Mouse (Mus musculus) right cerebral cortex, postnatal 14 days (tissue): ENCODE measurements around the gene Fbxl18.

Experiments
- DNase-seq: peaks from one replicate; pipeline ENCODE4 v3.0.0; 2022

Fbxl18 gene

DNA sequence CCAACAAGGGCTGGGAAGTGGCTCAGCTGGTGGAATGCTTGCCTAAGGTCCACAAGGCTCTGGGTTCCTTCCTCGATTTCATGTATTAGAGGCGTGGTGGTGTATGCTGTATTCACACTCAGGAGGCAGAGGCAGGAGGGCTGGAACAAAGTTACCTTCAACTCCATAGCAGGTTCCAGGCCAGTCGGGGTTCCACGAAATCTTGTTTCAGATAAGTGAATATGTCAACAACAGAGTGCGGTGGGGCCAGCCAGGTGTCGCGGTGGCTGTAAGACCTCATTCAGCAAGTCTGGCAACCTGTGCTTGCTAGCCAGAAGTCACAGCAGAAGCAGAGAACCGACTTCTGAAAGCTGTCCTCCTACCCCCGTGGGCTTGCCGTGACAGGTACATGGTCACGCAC, 20.0 kb upstream of the Fbxl18 start:
- no peak for DNase-seq

GRCm38 (mm10) chr5:142912739-142913138, 17.5 kb upstream of the Fbxl18 start:
- no peak for DNase-seq

DNA sequence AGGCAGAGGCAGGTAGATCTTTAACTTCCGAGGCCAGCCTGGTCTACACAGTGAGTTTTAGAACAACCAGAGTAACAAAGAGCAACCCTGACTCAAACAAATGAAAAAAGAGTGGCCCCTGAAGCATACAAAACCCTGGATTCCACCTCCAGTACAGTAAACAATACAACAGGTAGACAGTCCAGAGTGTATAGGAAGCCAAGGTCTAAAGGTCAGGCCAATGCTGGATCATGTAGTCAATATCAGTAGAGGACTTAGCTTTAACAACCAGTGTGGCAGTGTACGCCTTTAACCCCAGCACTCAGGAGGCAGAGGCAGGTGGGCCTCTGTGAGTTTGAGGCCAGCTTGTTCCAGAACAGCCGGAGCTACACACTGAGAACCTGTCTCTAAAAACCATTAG, 17.1 kb upstream of the Fbxl18 start:
- no peak for DNase-seq

- no peak for DNase-seq
Observed at GRCm38 (mm10) chr5:142911629-142912028, 16.4 kb upstream of the Fbxl18 start.

- no peak for DNase-seq
Observed at GRCm38 (mm10) chr5:142909576-142910278, 14.5 kb upstream of the Fbxl18 start.

DNA sequence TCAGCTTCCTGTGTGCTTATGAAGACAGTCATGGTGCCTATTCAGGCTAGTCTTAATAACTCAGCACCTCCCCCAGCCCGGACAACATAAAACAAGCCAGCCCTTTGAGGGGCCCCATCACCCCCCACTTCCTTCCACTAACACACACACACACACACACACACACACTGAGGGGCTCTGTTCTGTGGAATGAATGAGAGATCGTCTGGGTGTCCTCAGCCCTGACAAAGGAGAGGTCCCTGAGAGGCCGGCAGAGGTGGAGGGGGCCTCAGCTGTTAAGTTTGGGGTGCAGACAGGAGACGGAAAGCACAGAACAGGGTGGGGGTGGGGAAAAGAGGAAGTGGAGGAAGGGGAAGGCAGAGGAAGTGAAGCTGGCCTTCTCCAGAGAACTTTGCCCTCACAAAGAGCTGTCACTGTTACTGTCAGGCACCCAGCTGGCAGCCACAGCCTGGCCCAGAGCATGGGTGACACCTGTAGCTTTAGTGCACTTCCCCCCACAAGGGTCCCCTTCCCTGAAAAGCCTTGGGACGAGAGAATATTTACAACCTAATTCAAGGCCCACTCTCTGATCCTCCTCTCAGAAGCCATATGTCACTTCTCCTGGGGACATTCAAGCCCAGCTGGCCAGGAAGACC, 13.8 kb upstream of the Fbxl18 start:
- DNase-seq, result no peak

- DNase-seq, result no peak
Observed at GRCm38 (mm10) chr5:142907803-142908559, 12.8 kb upstream of the Fbxl18 start.

DNA sequence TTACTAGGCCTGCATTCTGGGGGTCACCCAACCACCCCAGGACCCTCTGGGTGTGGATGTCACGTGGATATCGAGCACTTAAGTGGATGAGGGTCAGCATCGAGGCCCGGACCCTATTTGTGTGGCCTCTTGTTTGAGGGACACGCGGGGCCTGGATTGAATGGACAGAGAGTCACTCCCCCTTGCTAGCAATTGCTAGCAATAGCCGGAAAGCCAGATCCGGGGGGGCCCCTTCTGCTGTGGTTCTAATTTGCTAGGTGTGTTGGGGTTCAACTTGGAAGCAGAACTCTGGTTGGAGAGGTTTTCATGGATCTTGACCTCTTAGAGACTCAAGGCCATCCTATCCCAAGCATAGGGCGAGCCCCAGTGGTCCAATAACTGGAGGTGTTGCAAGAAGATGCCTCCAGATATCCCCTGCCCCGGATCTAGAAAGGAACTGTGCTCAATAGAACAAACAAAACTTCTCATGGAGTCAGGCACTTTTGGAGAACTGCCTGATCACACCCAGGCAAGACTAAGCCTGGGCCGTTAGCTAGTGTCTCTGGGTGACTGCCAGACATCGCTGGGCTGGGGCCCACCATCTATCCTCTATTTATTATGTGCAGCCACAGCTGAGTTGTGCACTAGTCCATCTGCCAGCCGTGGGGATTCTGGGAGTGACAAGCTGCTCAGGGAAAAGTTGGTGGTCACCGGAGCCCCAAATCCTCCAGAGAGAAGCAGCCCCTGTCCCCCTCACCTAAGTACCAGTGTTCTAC, 12.0 kb upstream of the Fbxl18 start:
- peak; percentile 71 for DNase-seq

- peak; percentile 98 for DNase-seq
Observed at GRCm38 (mm10) chr5:142906532-142907047, 11.4 kb upstream of the Fbxl18 start, which contains the start of gene Actb. Gene Actb, minus strand, starts transcription at chr5:142906754.

DNA sequence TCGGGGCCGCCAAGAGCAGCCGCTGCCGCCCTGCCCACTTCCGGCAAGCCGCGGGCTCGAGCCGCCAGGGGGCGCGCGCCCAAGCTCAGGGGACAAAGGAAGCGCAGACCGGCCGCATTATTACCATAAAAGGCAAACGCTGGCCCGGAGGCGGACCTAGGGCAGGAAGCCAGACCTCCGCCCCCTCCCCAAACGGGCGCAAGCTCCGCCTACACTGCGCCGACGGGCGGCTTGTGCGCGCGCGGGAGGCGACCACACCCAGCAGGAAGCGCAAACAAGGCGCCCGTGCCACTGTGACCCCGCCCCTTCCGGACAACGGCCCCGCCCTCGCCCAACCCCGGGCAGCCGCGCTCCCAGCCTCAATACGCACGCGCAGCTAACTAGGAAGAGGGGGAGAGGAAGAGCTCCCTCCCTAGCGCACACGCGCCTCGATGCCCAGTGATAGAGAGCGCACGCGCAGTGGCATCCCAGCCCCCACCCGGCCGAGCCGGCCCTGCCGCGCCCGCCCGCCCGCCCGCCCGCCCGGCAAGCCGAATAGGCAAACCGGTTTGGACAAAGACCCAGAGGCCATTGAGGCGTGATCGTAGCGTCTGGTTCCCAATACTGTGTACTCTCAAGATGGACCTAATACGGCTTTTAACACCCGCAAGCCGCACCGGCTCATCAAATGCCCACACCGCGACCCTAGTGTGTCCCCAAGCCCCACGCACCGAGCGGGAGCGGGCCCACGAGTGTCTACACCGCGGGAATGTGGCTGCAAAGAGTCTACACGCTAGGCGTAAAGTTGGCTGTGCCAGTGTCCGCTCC, 10.7 kb upstream of the Fbxl18 start:
- DNase-seq, result peak; percentile 98

DNA sequence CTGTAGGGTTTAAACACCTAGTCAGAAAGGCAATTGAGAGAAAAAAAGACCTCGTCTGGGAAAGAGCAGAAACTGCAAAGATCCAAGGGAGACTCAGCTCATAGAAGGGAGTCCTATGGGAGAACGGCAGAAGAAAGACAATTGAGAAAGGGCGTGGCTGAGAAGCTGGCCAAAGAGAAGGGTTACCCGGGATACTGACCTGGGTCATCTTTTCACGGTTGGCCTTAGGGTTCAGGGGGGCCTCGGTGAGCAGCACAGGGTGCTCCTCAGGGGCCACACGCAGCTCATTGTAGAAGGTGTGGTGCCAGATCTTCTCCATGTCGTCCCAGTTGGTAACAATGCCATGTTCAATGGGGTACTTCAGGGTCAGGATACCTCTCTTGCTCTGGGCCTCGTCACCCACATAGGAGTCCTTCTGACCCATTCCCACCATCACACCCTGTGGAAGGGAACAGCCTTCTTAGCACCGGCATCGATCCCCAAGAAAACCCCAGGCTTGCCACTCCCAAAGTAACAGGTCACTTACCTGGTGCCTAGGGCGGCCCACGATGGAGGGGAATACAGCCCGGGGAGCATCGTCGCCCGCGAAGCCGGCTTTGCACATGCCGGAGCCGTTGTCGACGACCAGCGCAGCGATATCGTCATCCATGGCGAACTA, 9.9 kb upstream of the Fbxl18 start:
- DNase-seq, result no peak

- no peak for DNase-seq
Observed at GRCm38 (mm10) chr5:142904208-142905037, 9.2 kb upstream of the Fbxl18 start.

GRCm38 (mm10) chr5:142903470-142904207, 8.4 kb upstream of the Fbxl18 start:
- no peak for DNase-seq

DNA sequence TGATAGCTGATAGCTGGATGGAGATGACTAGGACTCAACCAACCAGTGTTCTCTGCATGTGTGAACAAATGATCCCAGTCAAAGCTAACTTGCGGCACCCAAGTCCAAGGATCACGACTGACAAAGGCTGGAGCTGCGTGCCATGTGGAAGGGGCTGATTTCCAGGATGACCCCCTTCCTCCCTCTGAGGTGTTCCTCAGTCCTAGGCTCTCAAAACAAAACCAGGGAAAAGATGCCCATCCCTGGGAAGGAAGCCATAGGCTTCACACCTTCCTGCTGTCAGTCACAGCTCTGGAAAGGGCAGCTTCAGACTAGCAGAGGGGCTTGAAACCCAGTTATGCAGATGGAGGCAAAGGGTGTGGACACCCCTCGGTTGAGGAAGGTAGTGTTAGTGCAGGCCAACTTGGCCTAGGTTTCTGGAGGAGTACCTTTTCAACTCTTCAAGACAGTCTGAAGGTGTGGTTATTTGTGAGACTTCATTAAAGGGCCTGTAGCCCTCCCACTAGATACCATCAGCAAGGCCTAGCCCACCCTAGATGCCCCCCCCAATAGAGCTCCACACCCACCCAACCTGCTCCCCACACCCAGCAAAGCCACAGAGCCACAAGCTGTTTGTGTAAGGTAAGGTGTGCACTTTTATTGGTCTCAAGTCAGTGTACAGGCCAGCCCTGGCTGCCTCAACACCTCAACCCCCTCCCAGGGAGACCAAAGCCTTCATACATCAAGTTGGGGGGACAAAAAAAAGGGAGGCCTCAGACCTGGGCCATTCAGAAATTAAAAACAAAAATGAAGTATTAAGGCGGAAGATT, 7.5 kb upstream of the Fbxl18 start:
- DNase-seq, result no peak

GRCm38 (mm10) chr5:142901846-142902505, 6.8 kb upstream of the Fbxl18 start:
- DNase-seq, result no peak

DNA sequence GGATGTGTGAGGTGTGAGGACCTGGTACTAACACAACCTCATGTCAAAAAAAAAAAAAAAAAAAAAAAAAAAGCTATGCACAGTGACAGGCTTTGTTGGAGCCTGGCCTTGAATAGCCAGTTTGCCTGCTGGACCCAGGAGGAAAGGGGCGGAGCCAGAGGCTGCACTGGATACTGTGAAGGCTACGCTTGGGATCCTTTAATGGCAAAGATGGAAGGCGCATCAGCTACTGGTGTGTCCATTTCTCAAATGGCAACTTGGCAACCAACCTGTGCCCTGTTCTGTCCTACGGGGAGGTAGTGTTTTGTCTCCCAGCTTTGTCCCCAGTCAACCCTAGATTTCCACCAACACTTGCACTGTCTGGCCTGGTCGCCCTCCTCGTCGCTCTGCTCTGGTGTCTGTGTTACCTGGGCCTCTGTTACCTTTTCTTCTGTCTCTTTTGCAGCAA, 6.2 kb upstream of the Fbxl18 start:
- DNase-seq, result no peak

- DNase-seq, result no peak
Observed at GRCm38 (mm10) chr5:142900651-142901050, 5.4 kb upstream of the Fbxl18 start.

DNA sequence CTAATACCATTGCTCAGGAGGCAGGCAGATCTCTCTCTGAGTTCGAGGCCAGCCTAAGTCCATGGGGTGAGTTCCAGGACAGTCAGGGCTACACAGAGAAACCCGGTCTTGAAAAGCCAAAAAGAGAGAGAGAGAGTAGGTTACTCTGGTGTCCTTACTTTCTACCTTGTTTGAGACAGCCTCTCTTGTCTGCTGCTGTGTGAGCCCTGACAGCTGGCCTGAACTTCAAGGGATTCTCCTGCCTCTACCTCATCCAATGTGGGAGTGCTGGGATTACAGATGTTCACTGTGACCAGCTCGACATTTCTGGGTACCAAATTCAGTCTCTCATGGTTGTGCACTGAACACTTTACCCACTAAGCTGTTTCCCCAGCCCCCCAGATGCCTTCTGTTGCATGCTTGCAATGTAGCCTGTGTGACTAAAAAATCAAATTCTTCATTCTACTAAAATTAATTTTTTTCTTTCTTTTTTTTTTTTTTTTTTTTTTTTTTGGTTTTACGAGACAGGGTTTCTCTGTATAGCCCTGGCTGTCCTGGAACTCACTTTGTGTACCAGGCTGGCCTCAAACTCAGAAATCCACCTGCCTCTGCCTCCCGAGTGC, 4.8 kb upstream of the Fbxl18 start:
- DNase-seq, result no peak
